Mouse (Mus musculus) intestine, postnatal 0 days (tissue): ENCODE data around the gene Yod1. TPM values are rescaled to one million over a fixed set of nuclear protein-coding genes. Genes with fewer than 3 reads are reported as not detected.
A peak's percentile ranks its signal among the peaks of the same experiment; 100 is the strongest.

Source experiments
- ATAC-seq: fragments of 200-750 bp; cut with Nextera tagmentation; 2 replicates; pipeline ENCODE4 v1.8.0; 2017; ENCODE audit warnings: mild to moderate bottlenecking, moderate TSS enrichment, moderate library complexity
- H3K27ac ChIP-seq: fragments of 300-500 bp; sonication (generic); 2 replicates; pipeline ENCODE4 v1.5.1; 2014; ENCODE audit warnings: mild to moderate bottlenecking, low read depth, low read length, moderate library complexity
- H3K27me3 ChIP-seq: fragments of 300-500 bp; sonication (generic); replicated peaks from 2 replicates; pipeline ENCODE4 v1.6.1; 2014; ENCODE audit warnings: low read length, mixed read lengths; ENCODE audit not compliant: control insufficient read depth, insufficient read depth
- H3K36me3 ChIP-seq: fragments of 300-500 bp; sonication (generic); 2 replicates; pipeline ENCODE4 v1.6.1; 2014; ENCODE audit warnings: mild to moderate bottlenecking, moderate library complexity; ENCODE audit not compliant: control insufficient read depth, insufficient read depth
- H3K4me1 ChIP-seq: fragments of 300-500 bp; sonication (generic); replicated peaks from 2 replicates; pipeline ENCODE4 v1.6.1; 2014; ENCODE audit warnings: antibody characterized with exemption, low read length, mixed read lengths; ENCODE audit not compliant: control insufficient read depth, insufficient read depth
- H3K4me2 ChIP-seq: fragments of 300-500 bp; sonication (generic); replicated peaks from 2 replicates; pipeline ENCODE4 v1.6.1; 2014; ENCODE audit warnings: low read depth, mild to moderate bottlenecking, moderate library complexity
- H3K4me3 ChIP-seq: fragments of 300-500 bp; sonication (generic); 2 replicates; pipeline ENCODE4 v1.5.1; 2014; ENCODE audit warnings: low read depth, low read length
- H3K9ac ChIP-seq: fragments of 300-500 bp; sonication (generic); 2 replicates; pipeline ENCODE4 v1.6.1; 2014; ENCODE audit warnings: mild to moderate bottlenecking, low read depth, low read length
- H3K9me3 ChIP-seq: fragments of 300-500 bp; sonication (generic); 2 replicates; pipeline ENCODE4 v1.6.1; 2016; ENCODE audit warnings: mixed run types; ENCODE audit not compliant: control insufficient read depth
- CTCF ChIP-seq: sonication (generic); IDR thresholded peaks from 2 replicates; pipeline ENCODE4 v1.5.1; 2016; ENCODE audit warnings: low read depth, mild to moderate bottlenecking, control low read depth, antibody characterized with exemption, moderate library complexity
- WGBS: fragments of 180-500 bp; shearing (Covaris S2); extraction: QIAGEN DNeasy Blood & Tissue Kit; methylation state at CpG from one replicate; pipeline ENCODE4 v1.1.7; 2014; 5-methylcytosine and 5-hydroxymethylcytosine counted together
- polyA plus RNA-seq: library from polyadenylated mRNA; unstranded; fragments of >200 nt; fragmentation: Nextera tagmentation; extraction: Ambion mirVana; gene quantifications from 2 replicates; pipeline ENCODE4 v1.2.1, GENCODE M21; 2015

Gene Yod1
- polyA plus RNA-seq, 1 experiment from 2014 or later: 8.9 TPM

GRCm38 (mm10) chr1:130729153-130729552 is 12.0 kb downstream of the Yod1 start, which contains the start of gene Pfkfb2:
Gene Pfkfb2 (minus strand): TSS chr1:130729253.
- Histone ChIP-seq H3K36me3 (no peaks in the 10 kb centered on the region), H3K9ac (no peak within 1 kb of the TSS), H3K4me1 (peaks cover 2% of the 10 kb centered on the region; the same call in 1 of the 2 replicates), H3K9me3 (no peaks in the 10 kb centered on the region), H3K4me3 (no peak within 1 kb of the TSS), H3K4me2 (no peak within 1 kb of the TSS), H3K27ac (no peak within 1 kb of the TSS), H3K27me3 (no peaks in the 10 kb centered on the region)
- TF ChIP-seq CTCF: no peak
- ATAC-seq: no peak
- 64% methylated on average over 2 of the region's 2 CpGs for WGBS

GRCm38 (mm10) chr1:130731741-130732337 is 14.7 kb downstream of the Yod1 start, which contains the start of gene AA986860:
Gene AA986860 (plus strand): TSS chr1:130731976.
- Histone ChIP-seq H3K9me3 (no peaks in the 10 kb centered on the region), H3K27ac (peak within 1 kb of the TSS; percentile 42), H3K36me3 (no peaks in the 10 kb centered on the region), H3K4me3 (peak within 1 kb of the TSS; percentile 49), H3K4me1 (peaks cover 5% of the 10 kb centered on the region; the same call in 1 of the 2 replicates), H3K9ac (0 out of 2 replicates have a peak within 1 kb of the TSS, but pooled peaks have one; percentile 17), H3K27me3 (no peaks in the 10 kb centered on the region), H3K4me2 (peak within 1 kb of the TSS; percentile 62)
- TF ChIP-seq CTCF: no peak
- ATAC-seq: peak; percentile 96
- 7% methylated on average over 10 of the region's 10 CpGs for WGBS

GRCm38 (mm10) chr1:130732706-130733658 is 15.9 kb downstream of the Yod1 start:
- H3K4me3 ChIP-seq: peak overlapping the region; percentile 49
- peak overlapping the region; percentile 37; the same call in 1 of the 2 replicates for H3K27ac ChIP-seq
- WGBS: 34% methylated on average over 13 of the region's 13 CpGs
- TF ChIP-seq CTCF: no peak
- no peaks in the 10 kb centered on the region for H3K36me3 ChIP-seq
- H3K27me3 ChIP-seq: no peaks in the 10 kb centered on the region
- 0 out of 2 replicates have a peak overlapping the region, but pooled peaks have one; percentile 17 for H3K9ac ChIP-seq
- H3K4me1 ChIP-seq: peaks cover 5% of the 10 kb centered on the region; the same call in 1 of the 2 replicates
- ATAC-seq: peak; percentile 1; the same call in 1 of the 2 replicates
- H3K4me2 ChIP-seq: peak overlapping the region; percentile 62
- no peaks in the 10 kb centered on the region for H3K9me3 ChIP-seq

GRCm38 (mm10) chr1:130733671-130734070 is 16.5 kb downstream of the Yod1 start:
- H3K27ac ChIP-seq: peak overlapping the region; percentile 37
- H3K27me3 ChIP-seq: no peaks in the 10 kb centered on the region
- peak overlapping the region; percentile 49 for H3K4me3 ChIP-seq
- H3K4me2 ChIP-seq: peak overlapping the region; percentile 62
- 46% methylated on average over 4 of the region's 4 CpGs for WGBS
- H3K4me1 ChIP-seq: peaks cover 5% of the 10 kb centered on the region; the same call in 1 of the 2 replicates
- TF ChIP-seq CTCF: no peak
- H3K9ac ChIP-seq: no peak overlapping the region
- H3K36me3 ChIP-seq: 0 out of 2 replicates have a peak, but pooled peaks cover 5% of the 10 kb centered on the region
- peak; percentile 40 for ATAC-seq
- H3K9me3 ChIP-seq: no peaks in the 10 kb centered on the region

DNA sequence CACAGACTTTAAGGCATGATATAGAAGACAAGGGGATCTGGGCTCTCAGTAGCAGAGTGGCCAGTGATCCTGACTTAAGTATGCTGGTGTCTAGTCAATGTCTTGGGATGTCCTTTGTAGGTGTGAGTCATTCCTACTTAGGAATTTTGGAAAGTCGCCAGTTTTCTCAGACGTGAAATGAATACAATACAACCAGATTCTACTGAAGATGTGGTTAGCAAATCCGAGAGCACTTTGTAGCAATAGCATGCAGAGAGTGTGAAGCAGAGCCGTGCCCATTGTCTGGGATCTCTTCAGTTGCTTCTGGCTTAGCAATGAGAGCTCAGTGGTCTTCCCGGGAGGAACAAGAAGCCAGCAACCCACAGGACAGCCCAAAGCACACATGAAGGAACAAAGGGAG is 17.3 kb downstream of the Yod1 start:
- 9% methylated on average over 5 of the region's 5 CpGs for WGBS
- H3K27me3 ChIP-seq: no peaks in the 10 kb centered on the region
- peak overlapping the region; percentile 49 for H3K4me3 ChIP-seq
- peak overlapping the region; percentile 22; the same call in 1 of the 2 replicates for H3K9ac ChIP-seq
- no peaks in the 10 kb centered on the region for H3K9me3 ChIP-seq
- TF ChIP-seq CTCF: no peak
- peak overlapping the region; percentile 37 for H3K27ac ChIP-seq
- ATAC-seq: no peak
- H3K36me3 ChIP-seq: 0 out of 2 replicates have a peak, but pooled peaks cover 5% of the 10 kb centered on the region
- H3K4me1 ChIP-seq: peaks cover 5% of the 10 kb centered on the region; the same call in 1 of the 2 replicates
- peak overlapping the region; percentile 62 for H3K4me2 ChIP-seq
